Mouse (Mus musculus): ENCODE data around the gene Cers5.
"Not testable (repeated sequence)": the region's sequence is repeated elsewhere in the genome, so short reads cannot be mapped to it uniquely, and the experiment has no call there.

Cers5 gene

DNA sequence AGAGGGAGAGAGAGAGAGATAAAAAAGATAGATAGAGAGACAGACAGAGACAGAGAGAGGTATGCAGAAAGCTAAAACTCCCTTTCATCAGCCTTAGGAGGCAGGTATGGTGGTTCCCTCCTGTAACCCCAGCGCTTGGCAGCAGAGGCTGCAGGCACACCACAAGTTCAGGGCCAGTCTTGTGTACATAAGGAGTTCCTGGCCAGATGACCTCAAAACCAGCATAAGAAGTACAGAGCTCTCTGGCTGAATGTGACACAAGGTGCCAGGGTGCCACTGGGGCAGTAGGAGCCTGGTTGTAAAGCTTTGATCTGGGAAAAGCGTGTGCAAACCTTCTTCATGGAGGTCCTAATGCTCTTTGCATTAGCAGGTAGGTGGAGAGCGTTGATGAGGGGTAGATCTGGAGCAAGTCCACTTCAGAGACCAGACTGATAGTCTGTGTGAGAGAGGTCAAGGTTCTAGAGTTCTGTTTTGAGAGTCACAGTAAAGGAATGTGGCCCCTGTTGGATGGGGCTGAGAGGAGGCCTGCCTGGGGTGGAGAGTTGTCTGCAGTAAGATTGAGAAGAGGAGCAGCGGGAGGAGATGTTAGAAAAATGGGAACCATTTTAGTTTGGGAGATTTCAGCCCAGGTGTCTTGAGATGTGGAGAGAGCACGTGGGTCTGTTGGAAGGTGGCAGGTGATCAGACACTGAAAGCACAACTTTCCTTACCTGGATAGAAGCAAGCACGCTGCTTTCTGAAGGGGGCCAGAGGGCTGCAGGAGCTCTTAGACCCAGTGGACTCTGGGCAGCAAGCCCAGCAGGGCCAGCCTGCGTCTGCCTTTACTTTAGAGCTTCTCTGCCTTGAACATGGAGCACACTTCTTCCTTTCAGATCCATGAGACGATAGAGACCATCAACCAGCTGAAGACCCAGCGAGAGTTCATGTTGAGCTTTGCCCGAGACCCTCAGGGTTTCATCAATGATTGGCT lies 62.2 kb downstream of the Cers5 start:
- no peak for DNase-seq (ENCODE audit: low spot score in 2 of 2)

DNA sequence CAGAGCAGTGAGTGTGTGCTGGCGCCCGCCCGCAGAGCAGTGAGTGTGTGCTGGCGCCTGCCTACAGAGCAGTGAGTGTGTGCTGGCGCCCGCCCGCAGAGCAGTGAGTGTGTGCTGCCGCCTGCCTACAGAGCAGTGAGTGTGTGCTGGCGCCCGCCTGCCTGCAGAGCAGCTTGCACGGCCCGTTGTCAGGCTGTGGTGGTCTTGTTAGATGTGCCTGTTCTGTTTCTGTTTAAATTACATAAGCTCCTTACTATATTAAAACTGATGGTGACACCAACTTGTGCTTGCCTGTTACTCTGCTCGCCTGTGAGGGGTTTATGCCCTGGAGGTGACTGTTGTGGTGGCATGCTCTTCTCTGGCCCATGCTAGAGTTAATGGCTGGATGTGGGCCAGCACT lies 64.5 kb downstream of the Cers5 start:
- DNase-seq (ENCODE audit: low spot score in 2 of 2) = no peak

DNA sequence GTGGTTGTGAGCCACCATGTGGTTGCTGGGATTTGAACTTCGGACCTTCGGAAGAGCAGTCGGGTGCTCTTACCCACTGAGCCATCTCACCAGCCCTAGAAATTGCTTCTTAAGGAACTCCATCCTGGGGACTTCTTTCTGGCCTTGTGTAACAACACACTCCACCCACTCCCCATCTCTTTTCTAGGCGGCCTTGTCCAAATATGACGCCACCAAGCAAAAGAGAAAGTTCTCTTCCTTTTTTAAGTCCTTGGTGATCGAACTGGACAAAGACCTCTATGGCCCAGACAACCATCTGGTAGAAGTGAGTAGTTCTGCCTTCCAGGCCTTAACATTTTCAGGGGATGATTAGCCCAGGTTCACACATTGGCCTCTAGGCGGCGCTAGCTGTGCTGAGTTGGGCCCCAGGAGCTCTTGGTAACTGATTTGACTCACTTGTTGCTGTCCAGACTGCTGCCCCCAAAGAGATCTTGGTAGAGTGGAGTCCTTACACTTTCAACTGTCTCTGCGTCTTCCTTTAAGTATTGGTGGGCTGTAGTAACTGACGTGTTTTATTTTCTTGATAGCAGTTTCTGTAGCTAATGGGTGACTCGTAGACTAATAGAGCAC lies 67.1 kb downstream of the Cers5 start, which contains the start of gene Gm17349:
TSS of gene Gm17349 (minus strand) at position 51 of the 609 bp plus-strand sequence.
- DNase-seq (ENCODE audit: low spot score in 2 of 2) = no peak

DNA sequence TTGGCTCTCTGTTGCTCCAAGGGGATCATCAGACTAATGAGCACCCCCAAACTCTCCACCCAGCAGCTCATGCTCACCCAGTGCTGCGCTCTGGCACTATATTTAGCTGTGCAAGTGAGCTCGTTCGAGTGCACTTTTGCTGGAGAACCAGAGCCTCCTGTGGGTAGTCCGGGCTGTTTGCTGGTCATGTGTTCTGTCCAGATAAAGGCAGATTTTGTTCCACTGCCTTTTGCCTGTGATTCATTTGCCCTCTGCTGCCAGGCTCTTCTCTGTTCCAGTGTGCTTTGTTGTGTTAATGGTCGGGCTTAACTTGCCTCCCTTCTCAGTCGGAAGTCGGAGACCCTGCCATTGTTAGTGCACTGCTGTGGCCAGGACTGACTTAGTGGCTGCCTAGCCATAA lies 67.8 kb downstream of the Cers5 start:
- DNase-seq (ENCODE audit: low spot score in 2 of 2) = no peak

DNA sequence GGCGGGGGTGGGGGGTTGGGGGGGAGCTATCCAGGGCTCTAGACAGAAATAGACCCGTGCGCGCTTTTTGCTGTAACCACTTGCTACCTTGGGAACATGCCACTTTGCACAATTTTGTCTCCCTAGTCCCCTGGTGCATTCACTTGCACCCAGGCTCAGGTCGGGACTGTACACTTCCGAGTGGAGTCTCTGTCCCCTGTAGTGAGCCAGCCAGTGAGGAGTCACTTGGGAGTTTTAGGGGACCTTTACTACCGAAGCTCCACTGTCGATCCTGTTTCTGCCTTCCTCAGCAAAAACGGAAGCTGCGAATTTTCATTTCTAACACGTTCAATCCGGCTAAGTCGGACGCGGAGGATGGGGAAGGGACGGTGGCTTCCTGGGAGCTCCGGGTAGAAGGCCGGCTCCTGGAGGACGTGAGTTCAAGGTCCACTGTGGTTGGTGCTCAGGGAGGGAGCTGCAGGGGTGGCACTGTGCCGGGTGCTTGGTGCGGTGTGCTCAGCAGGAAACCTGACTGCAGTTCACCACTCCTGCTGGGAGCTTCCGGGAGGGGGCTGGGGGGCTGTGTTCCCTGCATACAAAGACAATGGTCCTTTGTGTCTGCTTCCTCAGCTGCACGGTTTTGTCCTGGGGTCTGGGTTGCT lies 68.5 kb downstream of the Cers5 start:
- DNase-seq (ENCODE audit: low spot score in 2 of 2) = no peak

DNA sequence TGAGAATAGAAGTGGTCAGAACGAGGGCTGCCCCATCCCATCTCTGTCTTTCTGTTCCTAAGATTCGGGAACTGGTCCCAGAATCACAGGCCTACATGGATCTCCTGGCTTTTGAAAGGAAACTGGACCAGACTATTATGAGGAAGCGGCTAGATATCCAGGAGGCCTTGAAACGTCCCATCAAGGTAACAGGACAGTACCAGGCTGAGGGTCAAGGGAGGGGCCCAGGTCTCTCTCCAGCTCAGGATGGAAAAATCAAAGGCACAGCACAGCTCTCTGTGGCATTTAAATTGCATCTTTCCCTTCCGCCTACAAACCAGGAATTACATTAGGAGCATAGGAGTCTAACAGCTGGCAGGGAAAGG lies 69.0 kb downstream of the Cers5 start:
- DNase-seq (ENCODE audit: low spot score in 2 of 2) = no peak

DNA sequence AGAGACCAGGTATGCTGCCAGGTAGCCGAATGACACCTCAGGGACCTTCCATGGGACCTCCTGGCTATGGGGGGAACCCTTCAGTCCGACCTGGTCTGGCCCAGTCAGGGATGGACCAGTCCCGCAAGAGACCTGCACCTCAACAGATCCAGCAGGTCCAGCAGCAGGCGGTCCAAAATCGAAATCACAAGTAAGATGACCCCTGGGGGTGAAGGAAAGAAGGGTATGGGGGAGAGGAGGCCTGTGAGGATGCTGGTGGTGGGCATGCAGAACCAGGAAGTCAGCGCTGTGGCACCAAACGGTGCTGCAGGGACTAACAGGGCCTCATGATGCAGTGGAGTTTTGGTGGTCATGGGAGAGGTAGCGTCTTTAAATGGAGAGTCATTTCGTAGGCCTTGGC lies 69.6 kb downstream of the Cers5 start:
- DNase-seq (ENCODE audit: low spot score in 2 of 2) = no peak

DNA sequence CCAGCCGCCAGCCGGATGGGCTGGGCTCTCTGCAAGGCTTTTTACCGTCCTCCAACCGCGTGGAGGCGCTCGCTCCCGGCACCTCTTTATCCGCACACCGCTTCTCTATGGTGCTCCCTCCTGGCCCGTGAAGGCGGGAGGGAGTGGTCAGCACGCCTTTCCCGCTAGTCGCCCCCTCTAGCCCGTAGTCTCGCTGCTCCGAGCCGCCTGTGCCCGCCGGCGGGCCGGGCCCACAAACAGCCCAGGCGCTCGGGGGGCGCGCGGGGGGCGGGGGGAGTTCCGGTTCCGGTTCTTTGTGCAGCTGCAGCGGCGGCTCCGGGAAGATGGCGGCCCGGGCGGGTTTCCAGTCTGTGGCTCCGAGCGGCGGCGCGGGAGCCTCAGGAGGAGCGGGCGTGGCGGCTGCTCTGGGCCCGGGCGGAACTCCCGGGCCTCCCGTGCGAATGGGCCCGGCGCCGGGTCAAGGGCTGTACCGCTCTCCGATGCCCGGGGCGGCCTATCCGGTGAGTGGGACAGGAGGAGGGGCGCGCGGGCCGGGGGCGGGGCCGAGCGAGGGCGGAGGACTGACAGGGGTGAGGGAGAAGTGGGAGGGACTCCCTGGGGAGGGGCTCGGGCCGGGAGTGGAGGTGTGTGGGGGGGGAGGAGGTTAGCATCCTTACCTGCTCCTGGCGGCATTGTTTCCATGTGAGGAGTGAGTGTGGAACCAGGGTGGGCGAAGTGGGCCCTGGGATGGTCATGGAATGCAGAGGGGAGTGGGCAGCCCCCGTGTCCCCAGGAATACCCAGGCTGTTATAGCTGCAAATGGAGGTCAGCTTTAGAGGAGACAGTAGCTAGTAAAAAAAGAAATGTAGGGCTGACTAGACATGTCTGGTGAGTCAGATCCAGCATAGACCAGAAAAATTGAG lies 70.4 kb downstream of the Cers5 start, which contains the start of gene Smarcd1:
TSS of gene Smarcd1 (plus strand) at position 131 of the 902 bp plus-strand sequence.
- DNase-seq (ENCODE audit: low spot score in 2 of 2) = peak; percentile 90 to 94

DNA sequence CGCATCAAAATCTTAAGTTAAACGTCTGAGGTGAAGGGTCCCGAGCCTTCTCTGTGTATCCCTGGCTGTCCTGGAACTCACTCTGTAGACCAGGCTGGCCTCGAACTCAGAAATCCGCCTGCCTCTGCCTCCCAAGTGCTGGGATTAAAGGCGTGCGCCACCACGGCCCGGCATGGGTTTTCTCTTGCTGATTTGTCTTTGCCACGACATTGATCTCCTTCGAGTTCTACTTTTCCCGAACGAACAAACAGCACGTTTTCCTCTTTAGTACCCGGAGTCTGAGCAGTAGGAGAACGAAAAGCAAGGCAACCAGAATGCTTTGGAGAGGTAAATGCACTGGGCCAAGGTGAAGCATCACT lies 71.1 kb downstream of the Cers5 start:
- not testable (repeated sequence) for DNase-seq (ENCODE audit: low spot score in 2 of 2)

DNA sequence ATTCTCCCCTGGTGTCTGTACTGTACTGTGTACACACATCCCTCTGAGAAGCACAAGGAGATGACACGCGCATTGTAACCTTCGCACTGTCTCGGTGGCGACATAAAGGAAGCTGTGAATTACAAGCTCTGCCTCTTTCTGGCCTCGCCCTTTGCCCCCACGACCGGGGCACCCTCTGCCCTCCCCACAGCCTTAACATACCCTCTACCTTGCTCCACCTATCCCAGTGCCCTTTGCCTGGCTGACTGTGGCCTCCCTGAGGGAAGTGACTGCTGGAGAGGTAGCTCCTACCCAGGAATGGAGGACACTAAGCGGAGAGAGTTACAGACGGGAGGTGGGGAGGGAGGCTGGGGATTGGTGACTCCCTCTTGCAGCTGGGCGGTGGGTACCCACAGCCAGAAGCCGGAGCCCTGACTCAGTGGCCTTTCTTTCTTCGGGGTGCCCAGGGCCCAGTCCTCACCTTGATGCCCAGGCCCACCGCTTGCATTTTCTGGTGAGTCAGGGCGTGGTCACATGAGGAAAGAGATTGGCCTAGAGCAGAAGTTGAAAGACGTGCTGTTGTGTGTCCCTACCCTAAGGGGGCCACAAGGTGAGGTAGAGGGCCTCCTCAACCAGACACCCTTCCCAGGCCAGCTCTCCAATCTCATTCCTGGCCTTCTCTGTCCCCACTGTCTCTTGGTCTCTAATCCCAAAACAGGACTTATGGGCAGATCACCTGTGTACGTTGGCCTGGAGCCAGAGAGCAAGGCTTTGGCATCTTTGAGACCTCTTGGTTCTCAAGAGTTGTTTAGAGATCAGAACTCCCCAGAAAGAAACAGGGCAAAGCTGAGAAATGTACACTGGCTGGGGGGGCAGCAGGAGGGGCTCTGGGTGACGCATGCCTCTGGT lies 72.2 kb downstream of the Cers5 start:
- DNase-seq (ENCODE audit: low spot score in 2 of 2) = no peak

DNA sequence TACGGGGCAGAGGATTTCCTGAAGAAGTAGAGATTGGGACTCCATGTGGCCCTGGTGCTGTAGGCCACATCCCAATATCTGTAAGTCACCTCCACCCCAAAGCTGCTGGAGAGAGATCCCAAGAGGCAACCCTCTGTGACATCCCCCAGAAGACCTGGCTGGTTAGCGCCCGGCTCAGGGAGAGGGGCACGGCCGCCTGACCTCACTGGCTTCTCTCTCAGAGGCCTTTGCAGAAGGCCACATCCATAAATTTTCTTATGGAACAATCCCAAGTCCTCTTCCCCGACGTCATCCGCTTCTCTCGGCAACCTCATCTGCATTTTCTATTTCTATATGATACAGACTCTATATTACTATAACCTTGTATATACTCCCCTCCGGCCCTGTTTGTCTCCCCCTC lies 73.0 kb downstream of the Cers5 start:
- no peak for DNase-seq (ENCODE audit: low spot score in 2 of 2)

DNA sequence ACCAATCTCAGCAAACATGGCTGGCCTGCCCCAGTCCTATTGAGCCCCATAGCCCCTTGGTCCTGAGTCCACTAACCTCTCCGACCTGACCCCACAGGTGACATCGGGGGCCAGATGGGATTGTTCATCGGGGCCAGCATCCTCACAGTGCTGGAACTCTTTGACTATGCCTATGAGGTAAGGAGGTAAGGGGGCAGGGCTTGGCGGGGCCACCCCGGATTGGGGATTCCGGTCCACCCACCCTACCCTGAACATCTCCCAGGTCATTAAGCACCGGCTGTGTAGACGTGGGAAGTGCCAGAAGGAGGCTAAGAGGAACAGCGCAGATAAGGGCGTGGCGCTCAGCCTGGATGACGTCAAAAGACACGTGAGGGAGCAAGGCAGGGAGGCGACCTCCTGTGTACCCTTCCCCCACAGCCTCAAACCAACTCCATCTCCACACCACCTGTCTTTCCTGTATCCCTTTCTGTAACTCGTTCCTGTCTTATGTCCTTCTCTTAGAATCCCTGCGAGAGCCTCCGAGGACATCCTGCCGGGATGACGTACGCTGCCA lies 74.1 kb downstream of the Cers5 start:
- DNase-seq (ENCODE audit: low spot score in 2 of 2) = no peak

DNA sequence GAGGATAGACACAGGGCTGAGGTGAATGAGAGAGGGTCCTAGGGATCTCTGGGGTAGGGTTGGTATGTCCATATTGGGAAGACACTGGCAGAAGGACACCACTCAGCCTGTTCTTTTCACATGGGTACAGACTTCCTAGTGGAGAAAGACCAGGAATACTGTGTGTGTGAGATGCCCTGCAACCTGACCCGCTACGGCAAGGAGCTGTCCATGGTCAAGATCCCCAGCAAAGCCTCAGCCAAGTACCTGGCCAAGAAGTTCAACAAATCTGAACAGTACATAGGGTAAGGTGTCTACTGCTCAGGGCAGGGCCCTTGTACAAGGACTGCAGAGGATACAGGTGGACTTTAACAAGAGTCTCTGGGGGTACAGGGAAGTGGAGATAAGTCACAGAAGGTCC lies 75.4 kb downstream of the Cers5 start:
- DNase-seq (ENCODE audit: low spot score in 2 of 2) = no peak

DNA sequence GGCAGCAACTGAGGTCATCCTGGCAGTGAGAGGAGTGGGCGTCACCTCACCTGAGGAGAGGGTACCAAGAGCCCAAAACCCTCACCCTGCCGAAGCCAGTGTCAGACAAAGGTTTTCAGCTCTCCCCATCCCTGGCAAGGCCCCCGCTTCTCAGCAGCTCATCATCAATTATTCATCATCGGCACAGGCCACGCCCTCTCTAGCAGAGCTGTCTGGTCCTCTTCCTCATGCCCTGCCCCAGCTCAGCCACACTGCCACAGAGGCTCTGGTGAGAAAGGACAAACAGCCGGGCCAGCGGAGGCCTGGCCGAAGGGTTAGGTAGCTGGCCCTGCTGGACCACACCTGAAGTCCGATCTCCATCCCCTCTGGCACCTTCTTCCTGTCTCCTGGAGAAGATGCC lies 80.7 kb downstream of the Cers5 start:
- DNase-seq (ENCODE audit: low spot score in 2 of 2) = no peak

DNA sequence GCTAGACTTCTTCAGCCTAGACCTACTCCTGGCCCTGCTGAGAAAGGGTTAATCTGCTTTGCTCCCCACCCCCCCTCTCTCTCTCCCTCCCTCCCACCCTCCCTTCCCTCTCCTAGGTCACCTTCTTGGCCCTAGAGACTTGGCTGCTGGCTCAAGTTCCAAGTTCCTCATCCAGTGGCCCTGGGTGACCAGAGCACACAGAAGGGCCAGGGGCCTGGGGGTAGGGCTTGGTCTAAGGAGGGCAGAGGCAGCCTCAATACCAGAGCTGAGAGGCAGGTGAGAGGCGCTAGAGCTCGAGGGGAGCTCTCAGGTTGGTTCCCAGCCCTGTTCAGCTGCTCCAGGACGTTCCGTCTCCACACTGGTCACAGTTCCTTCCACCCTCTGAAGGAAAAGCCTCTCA lies 81.8 kb downstream of the Cers5 start:
- no peak for DNase-seq (ENCODE audit: low spot score in 2 of 2)

DNA sequence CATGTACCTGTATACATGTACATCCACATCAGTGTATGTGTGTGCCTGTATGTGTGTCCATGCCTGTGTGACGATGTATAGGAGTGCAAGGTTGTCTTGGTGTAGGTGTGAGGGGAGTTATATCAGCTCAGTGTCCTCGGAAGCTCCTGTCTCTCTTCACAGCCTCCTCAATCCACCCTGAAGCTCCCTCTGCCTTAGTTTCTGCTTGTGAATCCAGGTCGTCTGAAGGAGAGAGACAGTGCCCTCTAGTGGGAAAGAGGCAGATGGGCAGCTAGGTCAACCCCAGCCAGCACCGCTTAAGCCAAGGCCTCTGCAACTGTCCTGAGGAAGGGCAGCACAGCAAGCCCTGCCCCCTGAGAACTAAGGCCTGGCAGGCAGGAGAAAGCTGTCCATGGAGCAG lies 84.0 kb downstream of the Cers5 start:
- DNase-seq (ENCODE audit: low spot score in 2 of 2) = no peak

All from urinary bladder, adult 18-20 months (tissue).